Mouse (Mus musculus) liver, postnatal 0 days (tissue): ENCODE measurements around the gene Lef1.

Experiments used
- CTCF ChIP-seq: sonication (generic); IDR thresholded peaks from 2 replicates; pipeline ENCODE4 v1.5.1; 2016; ENCODE audit warnings: antibody characterized with exemption, low read depth
- EP300 ChIP-seq: IDR thresholded peaks from 2 replicates; pipeline ENCODE4 v1.6.1; 2016; ENCODE audit warnings: antibody characterized with exemption, low read depth, mild to moderate bottlenecking

- TF ChIP-seq EP300 = no peak
- no peak for TF ChIP-seq CTCF
These were observed 23.7 kb downstream of the Lef1 start for GRCm38 (mm10) chr3:131134003-131134402.
